Mouse (Mus musculus) retina, adult 2 months (tissue): ENCODE data around the gene Mrps26.
"Not testable (repeated sequence)": the region's sequence is repeated elsewhere in the genome, so short reads cannot be mapped to it uniquely, and the experiment has no call there.

Source experiments
- DNase-seq: peaks from one replicate; pipeline ENCODE4 v3.0.0-alpha.2; 2012; ENCODE audit warnings: low read depth, low spot score

The Mrps26 gene

DNA sequence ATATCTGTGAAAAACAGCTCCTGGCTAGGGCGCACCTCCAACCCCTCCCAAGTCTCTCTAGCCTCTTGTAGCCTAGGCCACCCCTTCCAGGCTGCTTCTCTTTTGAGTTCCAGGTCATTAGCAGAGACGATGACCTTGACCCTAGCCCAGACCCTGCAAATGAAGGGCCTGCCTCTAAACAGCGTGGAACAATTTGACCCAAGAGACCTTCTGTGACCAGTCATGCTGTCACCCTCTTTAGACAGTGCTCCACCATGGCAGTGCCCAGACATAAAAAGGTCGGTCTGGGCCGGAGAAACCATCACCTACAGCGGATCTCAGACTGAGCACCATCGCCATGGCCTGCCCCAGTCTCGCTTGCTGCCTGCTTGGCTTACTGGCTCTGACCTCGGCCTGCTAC, 12.3 kb downstream of the Mrps26 start, which contains the start of gene Oxt:
Gene Oxt (plus strand): TSS at position 301 of the 400 bp plus-strand sequence.
- no peak for DNase-seq

GRCm38 (mm10) chr2:130576564-130576963, 13.0 kb downstream of the Mrps26 start:
- not testable (repeated sequence) for DNase-seq

GRCm38 (mm10) chr2:130577021-130577420, 13.5 kb downstream of the Mrps26 start:
- no peak for DNase-seq

- DNase-seq, result no peak
Observed at GRCm38 (mm10) chr2:130577632-130578031, 14.1 kb downstream of the Mrps26 start.

DNA sequence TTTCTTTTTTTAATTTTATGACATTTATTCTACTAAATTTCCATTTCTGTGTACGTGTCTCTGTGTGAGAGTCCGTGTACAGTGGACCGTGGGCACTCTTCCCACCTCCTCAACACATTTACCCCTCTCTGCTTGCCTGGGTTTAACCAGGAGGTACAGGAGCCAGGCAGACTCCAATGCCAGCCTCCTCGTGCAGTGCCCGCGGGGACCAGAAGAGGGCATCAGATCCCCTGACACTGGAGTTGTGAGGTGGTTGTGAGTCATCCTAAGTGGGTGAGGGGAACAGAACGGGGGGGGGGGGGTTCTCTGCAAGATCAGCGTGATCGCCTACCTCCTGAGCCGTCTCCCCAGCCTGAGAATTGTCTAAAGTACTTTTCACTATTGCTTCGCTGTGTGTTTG, 14.6 kb downstream of the Mrps26 start:
- DNase-seq, result no peak

GRCm38 (mm10) chr2:130579791-130580190, 16.2 kb downstream of the Mrps26 start:
- no peak for DNase-seq

- DNase-seq, result no peak
Observed at GRCm38 (mm10) chr2:130581201-130581600, 17.7 kb downstream of the Mrps26 start.

DNA sequence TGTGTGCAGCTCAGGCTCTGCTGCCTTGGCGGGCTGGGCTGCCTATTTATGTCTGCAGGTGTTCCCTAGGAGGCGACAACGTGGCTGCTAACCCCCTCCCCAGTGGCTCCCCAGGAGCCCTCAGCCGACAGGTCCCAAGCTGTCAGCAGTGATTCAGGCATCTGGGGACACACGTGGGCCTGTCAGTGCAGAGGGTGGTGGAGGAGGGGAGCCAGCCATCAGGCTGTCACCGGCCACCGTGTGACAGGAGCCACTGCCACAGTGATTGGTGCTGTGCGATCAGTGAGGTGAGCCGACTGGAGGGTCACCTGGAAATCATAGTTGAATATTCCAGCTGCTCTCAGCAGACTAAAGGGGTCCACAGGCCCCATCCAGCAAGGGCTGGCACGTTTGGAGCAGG, 19.0 kb downstream of the Mrps26 start, which contains the start of gene Avp:
Gene Avp (minus strand): TSS at position 3 of the 400 bp plus-strand sequence.
- no peak for DNase-seq

DNA sequence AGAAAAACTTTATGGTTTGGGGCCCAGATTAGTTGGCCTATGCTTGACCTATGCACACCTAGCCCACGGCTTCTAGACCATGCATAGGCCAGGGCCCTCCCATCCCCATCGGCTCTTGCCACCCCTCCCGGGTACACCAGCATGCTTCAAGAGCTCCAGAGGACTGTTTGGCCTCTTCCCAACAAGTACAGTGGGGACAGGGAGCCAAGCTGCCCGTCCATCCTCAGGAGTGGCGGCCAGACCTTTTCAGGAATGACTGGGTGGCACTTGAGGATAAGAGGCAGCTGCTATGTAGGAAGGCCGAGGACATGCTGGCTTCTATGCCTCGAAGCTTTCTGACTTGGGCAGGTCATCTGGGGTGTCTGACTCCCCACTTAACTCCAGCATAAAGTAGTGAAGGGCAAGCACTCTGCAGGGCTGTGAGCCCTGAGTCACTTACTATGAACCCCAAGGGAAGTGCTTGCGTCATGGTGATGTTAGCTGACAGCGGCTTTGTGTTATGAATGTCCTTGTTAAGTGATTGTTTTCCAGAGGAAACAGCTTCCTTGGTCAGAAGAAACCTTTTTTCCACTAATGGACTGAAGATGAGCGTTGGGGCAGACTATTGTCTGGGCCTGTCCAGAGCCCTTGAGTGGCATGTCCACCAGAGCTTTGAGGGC, 20.5 kb downstream of the Mrps26 start:
- no peak for DNase-seq

GRCm38 (mm10) chr2:130586016-130586415, 22.5 kb downstream of the Mrps26 start:
- DNase-seq, result no peak

GRCm38 (mm10) chr2:130588373-130588772, 24.8 kb downstream of the Mrps26 start:
- DNase-seq, result no peak

DNA sequence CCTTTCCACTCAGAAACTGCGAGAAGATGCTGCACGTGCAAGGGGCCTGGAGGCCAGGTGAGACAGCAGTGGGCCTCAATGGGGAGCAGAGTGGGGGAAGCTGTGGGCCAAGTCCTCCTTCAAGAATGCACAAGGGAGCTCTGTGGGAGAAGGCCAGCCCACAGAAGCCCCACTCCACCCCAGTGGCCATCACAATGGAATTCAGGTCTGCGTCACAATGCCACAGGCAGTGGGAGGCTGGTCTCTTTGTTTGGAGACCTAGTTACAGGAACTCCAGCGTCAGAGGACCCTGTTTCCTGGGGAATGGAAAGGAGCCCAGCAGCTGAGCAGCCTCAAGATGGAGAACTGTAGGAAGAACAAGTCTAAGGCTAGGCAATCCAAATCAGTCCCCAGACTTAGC, 25.6 kb downstream of the Mrps26 start:
- DNase-seq, result no peak

DNA sequence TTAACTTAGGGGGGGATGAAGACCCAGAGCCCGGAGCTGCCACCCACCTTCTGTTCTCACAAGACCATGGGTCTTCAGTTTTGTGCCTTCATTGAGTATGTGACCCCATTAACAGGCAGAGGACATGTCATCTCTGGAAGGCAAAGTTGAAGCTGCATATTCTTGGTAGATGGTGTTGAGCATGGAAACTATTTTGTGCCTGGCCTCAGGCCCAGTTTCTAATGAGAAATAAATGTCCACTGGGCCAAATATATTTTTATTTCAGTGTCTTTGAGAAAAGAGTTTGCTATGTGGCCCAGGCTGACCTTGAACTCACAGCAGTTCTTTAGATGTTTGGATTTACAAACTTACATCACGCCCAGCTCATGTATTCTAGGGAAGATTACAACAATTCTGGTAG, 26.2 kb downstream of the Mrps26 start:
- no peak for DNase-seq

DNA sequence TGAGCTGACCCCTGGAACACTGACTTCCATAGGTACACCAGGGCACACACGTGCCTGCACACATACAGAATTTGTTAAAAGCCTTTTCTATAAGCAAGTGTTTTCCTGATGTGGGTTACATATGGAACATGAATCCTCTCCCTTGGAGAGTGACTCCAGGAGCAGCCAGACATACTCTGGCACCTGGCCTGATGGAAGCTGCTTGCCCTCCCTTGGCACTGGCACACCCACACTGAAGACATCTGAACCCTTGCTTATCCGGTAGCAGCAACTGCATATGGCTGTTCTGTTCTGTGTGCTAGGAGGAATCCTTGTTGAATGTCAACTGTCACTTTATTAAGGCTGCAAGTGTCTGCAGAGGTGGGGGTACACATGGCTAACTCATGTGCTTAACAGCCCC, 27.5 kb downstream of the Mrps26 start:
- no peak for DNase-seq

DNA sequence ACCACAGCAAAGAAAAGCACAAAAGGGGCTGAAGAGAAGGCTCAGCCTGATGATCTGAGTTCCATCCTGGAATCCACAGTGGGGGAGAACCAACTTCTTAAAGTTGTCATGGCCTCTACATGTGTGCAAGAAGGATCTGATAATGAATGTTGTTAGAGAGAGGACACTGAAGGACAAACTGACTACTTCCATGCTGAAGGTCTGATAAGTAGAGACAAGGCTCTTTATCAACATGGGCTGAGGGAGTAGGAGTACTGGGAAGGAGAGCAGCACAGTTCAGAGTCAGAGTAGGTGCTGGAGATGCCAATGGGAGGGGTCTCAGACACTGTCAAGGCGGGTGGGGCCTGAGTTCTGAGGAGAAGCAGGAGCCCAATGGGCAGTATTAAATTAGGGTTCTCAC, 32.1 kb downstream of the Mrps26 start:
- DNase-seq, result no peak

DNA sequence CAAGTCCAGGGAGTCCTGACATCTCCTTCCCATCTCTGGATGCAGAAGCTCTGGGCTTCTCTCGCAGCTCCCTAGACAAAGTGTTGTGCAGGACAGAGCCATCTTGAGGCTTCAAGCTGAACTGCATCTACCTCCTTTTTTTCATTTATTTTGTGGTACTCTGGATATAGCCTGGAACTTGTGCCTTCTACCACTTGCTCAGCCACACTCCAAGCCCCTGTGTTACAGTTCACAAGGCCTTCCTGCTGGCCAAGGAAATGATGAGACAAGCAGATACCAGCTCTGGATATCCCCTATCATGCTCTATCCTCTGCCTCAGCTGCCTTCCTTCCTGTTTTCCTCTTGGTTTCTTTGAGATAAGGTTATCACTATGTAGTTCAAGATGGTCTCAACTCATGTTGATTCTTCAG, 34.1 kb downstream of the Mrps26 start:
- no peak for DNase-seq

DNA sequence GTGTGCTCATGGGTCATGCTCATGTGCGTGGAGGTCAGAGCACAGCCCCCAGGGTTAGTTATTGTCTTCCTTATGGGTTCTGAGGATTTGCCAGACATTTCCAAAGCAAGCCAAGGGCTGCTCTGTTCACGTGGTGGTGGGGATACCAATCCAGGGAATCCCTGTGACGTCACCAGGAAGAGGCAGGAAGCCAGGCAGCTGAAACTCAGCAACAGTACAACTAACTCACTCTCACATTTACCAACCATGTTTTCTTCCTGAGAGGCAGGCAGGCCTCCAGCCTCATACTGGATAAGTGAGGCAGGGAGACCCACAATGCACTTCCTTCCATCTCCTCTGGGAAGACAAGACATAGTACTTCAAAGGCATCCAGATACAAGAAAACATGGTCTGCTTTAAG, 34.9 kb downstream of the Mrps26 start:
- no peak for DNase-seq

DNA sequence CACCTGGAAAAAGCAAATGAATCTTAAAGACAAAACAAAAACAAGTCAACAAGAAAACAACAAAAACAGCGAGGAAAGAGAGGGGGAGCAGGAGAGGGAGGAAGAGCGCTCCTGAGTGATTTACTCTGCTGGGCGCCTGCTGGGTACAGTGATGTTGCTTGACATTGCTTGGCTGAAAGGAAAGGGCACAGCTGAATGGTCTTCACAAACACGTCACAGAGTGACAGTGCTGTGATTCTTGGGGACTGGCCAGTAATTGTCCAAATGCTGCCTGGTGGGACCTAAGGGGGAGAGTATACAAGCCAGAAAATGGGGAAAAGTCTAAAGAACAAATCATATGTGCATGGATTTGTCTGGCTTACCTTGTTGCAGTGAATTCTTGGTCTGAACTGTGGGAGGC, 38.7 kb downstream of the Mrps26 start:
- DNase-seq, result no peak

- no peak for DNase-seq
Observed at GRCm38 (mm10) chr2:130613091-130613490, 49.5 kb downstream of the Mrps26 start.
